Mouse (Mus musculus) spleen, adult 2 months (tissue): ENCODE data around the gene Nup98.

Experiments used
- CTCF ChIP-seq: fragments of 200-500 bp; IDR thresholded peaks from 2 replicates; pipeline ENCODE4 v1.5.1; 2011; ENCODE audit warnings: mild to moderate bottlenecking, inconsistent platforms; ENCODE audit not compliant: insufficient read depth, insufficient read length, insufficient replicate concordance; ENCODE audit errors: extremely low read depth
- POLR2A ChIP-seq: fragments of 200-500 bp; IDR thresholded peaks from 2 replicates; pipeline ENCODE4 v1.6.1; 2011; ENCODE audit warnings: low read depth, low read length, inconsistent platforms

DNA sequence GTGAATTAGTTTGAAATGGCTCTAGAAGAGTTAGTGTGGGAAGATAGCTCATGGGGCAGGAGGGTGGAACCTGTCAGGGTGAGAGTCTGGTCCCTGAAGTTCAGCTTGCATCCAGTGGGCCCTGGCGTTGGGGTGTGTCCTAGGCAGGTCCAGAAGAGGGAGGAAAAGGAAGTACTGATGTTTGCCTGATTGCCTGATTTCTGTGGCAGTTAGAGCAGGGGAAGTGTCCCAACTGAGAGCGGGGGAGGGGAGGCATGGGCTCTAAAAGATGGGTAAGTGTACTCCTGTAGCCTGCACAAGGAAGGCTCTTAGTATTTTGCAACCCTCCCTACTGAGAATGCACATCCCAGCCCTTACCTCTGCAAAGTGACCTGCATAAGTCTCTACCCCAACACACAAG lies 33.9 kb upstream of the Nup98 start:
- TF ChIP-seq CTCF = no peak
- TF ChIP-seq POLR2A = no peak
